ENCODE assay signal across 11 mouse cellular contexts in genomic region chr2:144740577-144740997, GRCm38 (mm10).
DNase-seq lines count a peak whose midpoint lies in the region; ATAC-seq and TF ChIP-seq lines count a peak whose summit lies in the region.
"Had no signal": no experiment of that assay in that cellular context is flagged by ENCODE, and none has a peak within 500 bp of the region (broad histone marks: within the 10 kb centered on the region; RNA-seq: fewer than 3 reads in every experiment).

No protein-coding gene starts in this region.

- H3K4me3 ChIP-seq in embryonic facial prominence, embryonic 13.5 days, result no peak overlapping the region
- no peak overlapping the region for H3K4me3 ChIP-seq in embryonic facial prominence, embryonic 10.5 days
- H3K4me3 ChIP-seq in lung, adult 2 months (replicated peaks; ENCODE audit: extremely low read depth, low read depth, low read length), result no peak overlapping the region
- H3K4me3 ChIP-seq in hindbrain, postnatal 0 days (ENCODE audit: low read length), result no peak overlapping the region
- H3K4me3 ChIP-seq: forebrain, embryonic 13.5 days; hindbrain, embryonic 10.5 days had no signal

- H3K4me2 ChIP-seq in embryonic facial prominence, embryonic 13.5 days, result no peak overlapping the region
- no peak overlapping the region for H3K4me2 ChIP-seq in hindbrain, postnatal 0 days (ENCODE audit: low read depth, low read length)
- H3K4me2 ChIP-seq: forebrain, embryonic 13.5 days had no signal

- 29% methylated on average over 6 of the region's 6 CpGs for WGBS in embryonic facial prominence, embryonic 13.5 days
- 85% methylated on average over 6 of the region's 6 CpGs for WGBS in embryonic facial prominence, embryonic 10.5 days
- WGBS in lung, adult 2 months, result 49% methylated on average over 6 of the region's 6 CpGs
- 68% methylated on average over 6 of the region's 6 CpGs for WGBS in hindbrain, postnatal 0 days

- in situ Hi-C loops in Patski (cut with MboI; ENCODE audit: low pct_unique_long_range_greater_than_20kb), result no loop called here

- DNase-seq in embryonic facial prominence, embryonic 10.5 days (ENCODE audit: low spot score), result no peak
- peak; percentile 93 for DNase-seq in Patski (ENCODE audit: low read depth, low spot score)
- DNase-seq in heart, adult 8-10 months (ENCODE audit: low spot score), result peak; percentile 19
- DNase-seq in lung, adult 2 months, result peak; percentile 21
- no peak for DNase-seq in hindbrain, postnatal 0 days (ENCODE audit: low spot score)
- no peak for DNase-seq in layer of hippocampus, postnatal 10 days (ENCODE audit: low spot score in 2 of 2)
- no peak for DNase-seq in embryo, embryonic 10.5 days (ENCODE audit: low spot score)
- DNase-seq: layer of hippocampus, adult 9-11 months had no signal

- peak overlapping the region; percentile 72 for H3K27ac ChIP-seq in embryonic facial prominence, embryonic 13.5 days
- no peak overlapping the region for H3K27ac ChIP-seq in embryonic facial prominence, embryonic 10.5 days (replicated peaks)
- no peak overlapping the region for H3K27ac ChIP-seq in hindbrain, postnatal 0 days
- H3K27ac ChIP-seq: forebrain, embryonic 13.5 days; hindbrain, embryonic 10.5 days had no signal

- no peaks in the 10 kb centered on the region for H3K27me3 ChIP-seq in embryonic facial prominence, embryonic 13.5 days
- H3K27me3 ChIP-seq in embryonic facial prominence, embryonic 10.5 days (replicated peaks; ENCODE audit: low read depth, poor library complexity, severe bottlenecking), result no peaks in the 10 kb centered on the region
- no peaks in the 10 kb centered on the region for H3K27me3 ChIP-seq in Patski
- H3K27me3 ChIP-seq in hindbrain, postnatal 0 days (ENCODE audit: insufficient read depth, low read length), result no peaks in the 10 kb centered on the region
- H3K27me3 ChIP-seq: forebrain, embryonic 13.5 days had no signal

- H3K9me3 ChIP-seq in embryonic facial prominence, embryonic 13.5 days, result no peaks in the 10 kb centered on the region
- no peaks in the 10 kb centered on the region for H3K9me3 ChIP-seq in embryonic facial prominence, embryonic 10.5 days
- no peaks in the 10 kb centered on the region for H3K9me3 ChIP-seq in hindbrain, postnatal 0 days (ENCODE audit: low read length)
- H3K9me3 ChIP-seq: forebrain, embryonic 13.5 days; hindbrain, embryonic 10.5 days had no signal

- no peaks in the 10 kb centered on the region for H3K36me3 ChIP-seq in embryonic facial prominence, embryonic 13.5 days
- H3K36me3 ChIP-seq in embryonic facial prominence, embryonic 10.5 days (replicated peaks), result no peaks in the 10 kb centered on the region
- no peaks in the 10 kb centered on the region for H3K36me3 ChIP-seq in hindbrain, postnatal 0 days (ENCODE audit: insufficient read depth, low read length)
- H3K36me3 ChIP-seq: hindbrain, embryonic 10.5 days had no signal

- CTCF ChIA-PET in Patski (lab: Charles Lee), result interaction anchor here (0.9 to 1.1 kb wide), 3 partner anchors 9 to 19 kb away, joined by 3 read pairs; no protein-coding TSS in a partner anchor

- no peak for TF ChIP-seq CTCF in Patski (IDR thresholded peaks at IDR 0.05)
- no peak for TF ChIP-seq CTCF in lung, adult 2 months (IDR thresholded peaks at IDR 0.05; ENCODE audit: insufficient read depth, low read length)
- TF ChIP-seq CTCF in hindbrain, postnatal 0 days (IDR thresholded peaks at IDR 0.05; ENCODE audit: low read depth), result no peak

- ATAC-seq in embryonic facial prominence, embryonic 13.5 days (ENCODE audit: insufficient number of reproducible peaks, insufficient read depth, low FRiP score, low TSS enrichment, low read depth), result no peak
- ATAC-seq in Patski, result peak; percentile 86
- ATAC-seq in hindbrain, postnatal 0 days, result no peak
- ATAC-seq: forebrain, embryonic 13.5 days had no signal

- POLR2A ChIA-PET in Patski (lab: Charles Lee), result interaction anchor here (1.2 kb wide), 1 partner anchor 18 kb away, joined by 3 read pairs; no protein-coding TSS in a partner anchor

- TF ChIP-seq POLR2A in lung, adult 2 months (IDR thresholded peaks at IDR 0.05; ENCODE audit: borderline replicate concordance, extremely low read depth, low read depth, low read length), result no peak

- peaks cover 48% of the 10 kb centered on the region for H3K4me1 ChIP-seq in embryonic facial prominence, embryonic 13.5 days
- no peaks in the 10 kb centered on the region for H3K4me1 ChIP-seq in embryonic facial prominence, embryonic 10.5 days
- no peaks in the 10 kb centered on the region for H3K4me1 ChIP-seq in lung, adult 2 months (ENCODE audit: control insufficient read depth, insufficient read depth, low read length)
- no peaks in the 10 kb centered on the region for H3K4me1 ChIP-seq in hindbrain, postnatal 0 days (ENCODE audit: insufficient read depth, low read length)
- H3K4me1 ChIP-seq: forebrain, embryonic 13.5 days; hindbrain, embryonic 10.5 days had no signal

- no peak overlapping the region for H3K9ac ChIP-seq in embryonic facial prominence, embryonic 13.5 days
- H3K9ac ChIP-seq in hindbrain, postnatal 0 days (replicated peaks; ENCODE audit: low read length), result no peak overlapping the region
- H3K9ac ChIP-seq: forebrain, embryonic 13.5 days had no signal

Comparison
In these comparisons a context has a peak if more than half of its experiments do, and no peak if none do; other contexts are left out.
1. DNase-seq: peak in Patski (single experiment), heart, adult 8-10 months (single experiment) and lung, adult 2 months (single experiment); none in embryonic facial prominence, embryonic 10.5 days (single experiment), hindbrain, postnatal 0 days (single experiment), layer of hippocampus, postnatal 10 days (0 of 2) and embryo, embryonic 10.5 days (single experiment).